Mouse (Mus musculus): ENCODE results near the gene Hnrnpdl.

Gene Hnrnpdl

DNA sequence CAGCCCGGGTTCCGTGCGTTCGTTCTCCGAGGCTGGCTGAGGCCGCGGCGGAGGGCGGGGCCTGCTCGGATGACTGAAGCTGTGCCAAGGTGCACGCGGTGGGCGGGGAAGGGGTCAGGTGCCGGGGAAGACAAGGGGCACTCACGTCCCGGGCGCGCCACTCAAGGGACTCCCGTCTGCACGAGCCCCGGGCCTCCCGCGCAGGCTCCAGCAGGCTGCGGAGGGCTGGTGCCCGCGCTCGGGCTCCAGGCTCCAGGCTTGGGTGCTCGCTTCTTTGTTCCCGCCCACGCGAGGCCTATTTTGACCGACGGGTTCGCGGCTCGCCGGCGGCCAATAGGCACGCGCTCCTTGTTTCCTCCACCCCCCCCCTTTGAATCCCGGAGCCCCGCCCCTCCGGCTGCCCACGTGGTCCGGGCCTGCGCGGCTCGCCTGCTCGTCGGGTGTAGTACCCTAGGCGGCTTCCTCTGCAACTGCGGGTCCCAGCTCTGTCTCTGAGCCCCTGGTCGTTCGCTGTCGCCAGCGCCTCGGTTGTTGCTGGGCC, at the start of gene Hnrnpdl, which contains the start of gene Enoph1:
TSS of gene Hnrnpdl (minus strand) at position 63 of the 541 bp plus-strand sequence.
TSS of gene Enoph1 (plus strand) at position 384 of the 541 bp plus-strand sequence.
- DNase-seq, result peak; percentile 98

DNA sequence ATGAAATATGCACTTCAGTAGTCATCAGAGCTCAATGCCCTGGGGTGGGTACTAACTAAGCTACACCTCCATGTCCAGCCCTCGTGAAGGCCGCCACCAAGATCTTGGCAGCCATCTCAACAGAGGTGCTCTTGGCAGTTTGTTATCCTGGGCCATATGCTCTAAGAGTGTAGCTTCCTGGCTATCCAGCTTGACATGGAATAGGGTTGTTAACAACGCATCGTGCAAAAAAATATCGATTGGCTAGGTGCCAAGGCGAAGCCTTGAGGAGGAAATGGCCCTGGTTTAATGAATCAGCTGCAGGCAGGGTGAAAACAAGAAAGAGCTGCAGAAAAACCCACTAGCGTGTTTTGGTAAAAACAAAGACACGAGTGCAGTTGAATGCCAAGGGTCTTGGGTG, 45.6 kb upstream of the Hnrnpdl start:
- no peak for DNase-seq

GRCm38 (mm10) chr5:100083953-100084562, 44.6 kb upstream of the Hnrnpdl start:
- no peak for DNase-seq

GRCm38 (mm10) chr5:100082006-100082405, 42.5 kb upstream of the Hnrnpdl start:
- DNase-seq, result no peak

- DNase-seq, result no peak
These were observed 40.4 kb upstream of the Hnrnpdl start for GRCm38 (mm10) chr5:100079931-100080275.

DNA sequence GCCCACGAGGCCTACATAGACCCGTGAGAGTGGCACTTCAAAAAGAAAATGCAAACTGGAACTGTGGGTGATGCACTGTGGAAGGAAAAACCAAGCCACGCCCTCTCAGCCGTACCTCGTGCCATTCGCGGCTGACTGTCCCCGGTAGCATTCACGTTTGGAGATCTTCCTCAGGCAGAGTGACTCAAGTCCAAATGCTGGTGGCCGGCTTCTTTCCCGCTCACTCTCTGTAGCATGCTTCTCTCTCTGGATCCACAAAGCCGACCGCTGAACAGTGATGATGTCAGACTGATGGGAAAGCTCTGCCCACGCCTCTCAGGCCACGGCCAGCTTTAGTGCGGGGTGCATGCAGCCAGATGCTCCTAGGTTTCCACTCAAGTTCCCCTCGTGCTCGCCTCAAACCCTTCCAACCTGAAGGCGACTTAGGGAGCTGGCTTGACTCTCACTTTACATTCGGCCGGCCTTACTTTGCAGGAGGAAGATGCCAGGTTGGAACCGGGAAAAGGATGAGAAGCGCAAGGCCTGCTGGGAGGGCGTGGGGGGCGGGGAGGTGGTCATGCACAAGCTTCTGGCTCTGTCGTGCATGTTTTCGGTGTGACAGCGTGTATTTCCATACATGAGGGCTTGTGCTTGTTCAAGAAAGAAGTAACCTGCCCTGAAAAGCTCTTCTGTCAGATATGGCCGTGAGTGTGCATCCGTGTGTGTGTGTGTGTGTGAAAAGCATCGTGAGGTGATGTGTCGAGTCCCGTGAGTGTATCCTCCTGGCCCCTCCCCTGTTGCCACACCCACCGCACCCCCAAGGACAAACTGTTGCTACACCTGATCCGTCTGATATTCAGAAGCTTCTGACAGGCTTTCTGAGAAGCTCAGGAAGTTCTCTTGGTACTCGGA, 39.8 kb upstream of the Hnrnpdl start:
- DNase-seq, result peak; percentile 46

- DNase-seq, result no peak
These were observed 35.1 kb upstream of the Hnrnpdl start for GRCm38 (mm10) chr5:100074571-100074970.

GRCm38 (mm10) chr5:100072557-100072956, 33.1 kb upstream of the Hnrnpdl start:
- DNase-seq, result no peak

- DNase-seq, result no peak
These were observed 32.1 kb upstream of the Hnrnpdl start for GRCm38 (mm10) chr5:100071541-100071940.

DNA sequence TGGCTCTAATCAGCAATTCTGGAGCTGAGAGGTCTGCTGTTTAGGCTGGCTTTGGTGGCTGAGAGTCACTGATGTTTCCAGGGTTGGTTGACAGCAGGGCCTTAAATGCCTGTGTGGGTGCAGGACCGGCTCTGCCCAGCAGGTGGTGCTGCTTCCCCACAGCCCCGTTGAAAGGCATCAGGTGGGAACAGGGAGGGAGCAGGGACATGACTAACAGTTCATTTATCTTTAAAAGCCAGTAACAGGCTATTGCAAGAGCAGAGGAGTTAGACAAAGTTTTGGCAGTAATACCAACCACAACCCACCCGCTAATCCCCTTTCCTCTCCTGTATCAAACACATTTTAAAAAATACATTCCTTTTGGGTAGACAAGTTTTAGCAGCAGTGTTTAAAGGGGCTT, 30.8 kb upstream of the Hnrnpdl start:
- peak; percentile 78 for DNase-seq

DNA sequence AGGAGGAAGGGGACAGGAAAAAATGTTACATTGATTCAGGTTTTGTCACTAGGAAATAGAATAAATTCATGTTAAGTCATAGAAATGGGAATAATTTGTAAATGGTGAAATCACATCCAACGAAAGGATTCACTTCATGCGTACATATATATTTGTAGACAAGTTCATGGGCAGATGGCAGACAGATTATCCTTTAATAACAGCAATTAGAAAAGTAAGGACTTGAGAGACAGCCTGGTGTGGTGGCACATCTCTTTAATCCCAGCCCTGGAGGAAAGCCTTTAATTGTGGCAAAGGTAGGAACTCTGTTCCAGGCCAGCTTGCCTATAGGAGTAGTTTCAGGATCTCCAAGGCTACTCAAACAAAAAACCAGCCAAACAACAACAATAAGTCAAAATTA, 30.1 kb upstream of the Hnrnpdl start:
- no peak for DNase-seq

GRCm38 (mm10) chr5:100067579-100067978, 28.1 kb upstream of the Hnrnpdl start:
- DNase-seq, result no peak

DNA sequence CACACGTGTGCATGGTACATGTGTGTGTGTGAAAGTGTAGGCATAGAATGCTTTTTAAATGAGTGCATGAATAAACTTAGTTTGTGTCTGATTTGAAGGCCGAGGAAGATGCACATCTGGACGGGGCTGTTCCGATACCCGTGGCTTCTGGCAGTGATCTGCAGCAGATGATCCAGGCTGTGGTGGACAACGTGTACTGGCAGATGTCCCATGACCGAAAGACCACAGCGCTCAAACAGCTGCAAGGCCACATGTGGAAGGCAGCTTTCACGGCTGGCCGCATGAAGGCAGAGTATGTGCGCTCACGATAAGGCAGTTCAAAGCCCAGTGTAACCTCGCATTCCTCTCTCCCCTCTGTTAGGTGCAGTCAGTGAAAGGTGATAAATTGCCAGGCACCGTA, 21.4 kb upstream of the Hnrnpdl start:
- no peak for DNase-seq

DNA sequence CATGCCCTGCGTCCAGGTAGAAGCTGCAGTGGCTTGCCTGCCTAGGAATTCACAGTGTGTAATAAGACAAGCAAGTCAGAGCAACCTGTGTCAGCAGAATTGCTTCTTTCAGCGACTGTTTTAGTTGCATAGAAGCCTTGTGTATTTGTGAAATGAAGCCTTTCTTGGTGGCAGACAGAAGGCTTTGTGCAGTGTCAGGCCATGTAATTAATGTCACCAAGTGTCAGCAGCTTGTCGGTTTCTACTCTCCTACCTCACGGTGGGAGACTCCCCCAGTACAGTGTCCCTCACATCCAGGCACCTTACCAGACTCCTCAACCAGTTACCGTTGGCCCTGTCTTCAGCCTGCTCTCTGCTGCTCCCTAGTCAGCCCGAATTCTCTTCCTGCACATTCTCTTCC, 19.9 kb upstream of the Hnrnpdl start:
- no peak for DNase-seq

- DNase-seq, result no peak
These were observed 19.3 kb upstream of the Hnrnpdl start for GRCm38 (mm10) chr5:100058729-100059128.

- DNase-seq, result no peak
These were observed 18.2 kb upstream of the Hnrnpdl start for GRCm38 (mm10) chr5:100057461-100058209.

DNA sequence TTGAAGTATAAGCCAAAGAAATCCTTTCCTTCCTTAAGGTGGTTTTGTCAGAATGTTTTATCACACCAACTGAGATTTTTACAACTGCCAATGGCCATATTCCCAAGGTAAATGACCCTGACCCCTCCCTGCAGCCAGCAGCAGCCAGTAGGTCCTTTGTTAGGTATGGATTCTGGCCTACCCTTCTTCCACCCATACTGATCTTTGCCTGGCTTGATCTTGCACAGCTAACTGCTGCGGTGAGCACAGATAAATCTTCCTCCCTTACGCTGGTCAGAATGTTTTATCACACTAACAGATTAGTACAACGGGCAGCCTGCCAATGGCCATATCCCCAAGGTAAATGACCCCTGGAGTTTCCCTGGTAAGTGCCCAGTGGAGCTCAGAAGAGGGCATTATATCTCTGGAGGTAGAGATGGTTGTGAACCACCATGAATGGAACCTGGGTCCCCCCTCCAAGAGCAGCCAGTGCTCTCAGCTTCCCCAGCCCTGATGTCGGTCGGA, 16.5 kb upstream of the Hnrnpdl start:
- no peak for DNase-seq

GRCm38 (mm10) chr5:100054807-100055547, 15.5 kb upstream of the Hnrnpdl start:
- DNase-seq, result no peak

DNA sequence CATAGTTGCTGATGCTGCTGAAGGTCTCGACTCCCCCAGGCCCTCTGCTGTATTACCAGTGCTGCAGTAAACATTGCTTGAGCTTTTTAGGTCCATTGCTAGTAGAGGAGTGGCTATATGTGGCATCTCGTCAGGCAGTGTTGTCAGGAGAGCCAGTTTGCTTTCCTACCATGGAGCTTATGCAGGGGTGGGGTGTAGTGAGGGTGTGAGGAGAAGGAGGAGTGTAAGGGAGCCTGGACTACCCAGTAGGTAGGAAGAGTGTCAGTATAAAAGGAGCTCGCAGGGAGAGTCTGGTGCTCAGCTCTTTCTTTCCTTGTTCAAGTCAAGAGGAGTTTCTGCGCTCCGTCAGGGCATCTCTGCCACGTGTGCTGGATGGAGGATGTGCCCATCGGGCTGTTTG, 13.3 kb upstream of the Hnrnpdl start:
- no peak for DNase-seq

- DNase-seq, result no peak
These were observed 10.4 kb upstream of the Hnrnpdl start for GRCm38 (mm10) chr5:100049904-100050303.

- DNase-seq, result no peak
These were observed 8.4 kb upstream of the Hnrnpdl start for GRCm38 (mm10) chr5:100047871-100048270.

DNA sequence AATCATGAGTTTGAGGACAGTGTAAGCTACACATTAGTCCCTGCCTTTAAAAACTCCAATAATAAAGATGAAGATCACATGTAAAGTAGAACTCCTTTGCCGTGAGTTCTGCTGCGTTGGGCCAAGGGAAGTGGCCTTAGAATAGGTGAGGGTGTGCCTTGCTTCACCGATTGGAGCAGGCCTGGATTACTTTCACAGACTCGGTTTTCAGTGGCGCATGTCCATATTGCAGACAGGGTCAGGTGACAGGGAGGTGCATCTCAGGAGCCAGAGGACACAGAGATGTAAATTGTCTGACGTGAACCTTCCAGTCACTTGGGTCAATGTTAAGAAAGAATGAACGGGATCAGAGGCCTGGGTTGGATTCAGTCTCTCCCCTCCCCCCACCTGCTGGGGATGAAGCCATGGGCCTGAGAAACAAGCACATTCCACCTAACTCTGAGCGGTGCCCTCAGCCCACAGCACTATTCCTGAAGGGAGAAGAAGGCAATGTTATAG, 7.7 kb upstream of the Hnrnpdl start:
- DNase-seq, result peak; percentile 37
